Mouse (Mus musculus) neural tube, embryonic 12.5 days (tissue): ENCODE data around the gene Haghl. TPM values are rescaled to one million over a fixed set of nuclear protein-coding genes. Genes with fewer than 3 reads are reported as not detected.

Experiments
- ATAC-seq: fragments of 200-750 bp; cut with Nextera tagmentation; 2 replicates; pipeline ENCODE4 v1.8.0; 2017; ENCODE audit warnings: low read depth, mild to moderate bottlenecking, moderate TSS enrichment, moderate library complexity; ENCODE audit not compliant: low FRiP score
- H3K27ac ChIP-seq: fragments of 300-500 bp; sonication (generic); 2 replicates; pipeline ENCODE4 v1.5.1; 2016
- H3K27me3 ChIP-seq: fragments of 300-500 bp; sonication (generic); replicated peaks from 2 replicates; pipeline ENCODE4 v1.6.1; 2016; ENCODE audit warnings: mild to moderate bottlenecking
- H3K36me3 ChIP-seq: fragments of 300-500 bp; sonication (generic); 2 replicates; pipeline ENCODE4 v1.6.1; 2016; ENCODE audit warnings: mild to moderate bottlenecking
- H3K4me1 ChIP-seq: fragments of 300-500 bp; sonication (generic); 2 replicates; pipeline ENCODE4 v1.6.1; 2016
- H3K4me2 ChIP-seq: fragments of 300-500 bp; sonication (generic); replicated peaks from 2 replicates; pipeline ENCODE4 v1.6.1; 2016; ENCODE audit warnings: mild to moderate bottlenecking
- H3K4me3 ChIP-seq: fragments of 300-500 bp; sonication (generic); 2 replicates; pipeline ENCODE4 v1.5.1; 2016
- H3K9ac ChIP-seq: fragments of 300-500 bp; sonication (generic); 2 replicates; pipeline ENCODE4 v1.6.1; 2016; ENCODE audit warnings: mild to moderate bottlenecking
- H3K9me3 ChIP-seq: fragments of 300-500 bp; sonication (generic); 2 replicates; pipeline ENCODE4 v1.6.1; 2016; ENCODE audit warnings: mild to moderate bottlenecking
- WGBS: fragments of 180-500 bp; shearing (Covaris S2); methylation state at CpG from one replicate; pipeline ENCODE4 v1.1.7; 2016; 5-methylcytosine and 5-hydroxymethylcytosine counted together
- polyA plus RNA-seq: library from polyadenylated mRNA; unstranded; fragments of >200 nt; fragmentation: Nextera tagmentation; extraction: Ambion mirVana; gene quantifications from 2 replicates; pipeline ENCODE4 v1.2.1, GENCODE M21; 2016

Gene Haghl
- polyA plus RNA-seq, 1 experiment from 2014 or later, result 102 TPM

DNA sequence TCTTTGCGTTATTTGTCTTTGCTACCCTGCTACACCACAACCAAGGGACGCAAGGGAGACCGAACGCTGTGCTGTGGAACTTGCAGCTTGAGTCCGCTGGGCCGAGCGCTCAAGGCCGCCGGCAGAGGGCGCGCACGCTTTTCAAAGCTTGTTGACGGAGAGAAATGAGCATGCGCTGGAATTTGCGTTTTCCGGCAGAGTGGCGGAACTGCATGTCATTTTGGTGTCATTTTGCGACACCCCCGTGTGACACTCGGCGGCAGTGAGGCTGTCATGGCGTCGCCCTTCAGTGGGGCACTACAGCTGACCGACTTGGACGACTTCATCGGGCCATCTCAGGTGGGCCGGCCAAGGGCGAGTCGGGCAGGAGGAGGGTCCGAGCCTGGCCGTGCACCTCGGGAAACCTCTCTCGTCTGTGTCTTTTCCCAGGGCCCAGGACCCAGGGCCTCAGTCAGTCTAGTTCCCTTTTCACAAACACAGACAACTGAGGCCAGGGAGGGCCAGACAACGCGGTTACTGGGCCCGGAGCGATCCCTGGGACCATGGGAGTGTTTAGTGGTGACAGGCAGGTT is 11.8 kb downstream of the Haghl start, which contains the start of gene Narfl:
TSS of gene Narfl (plus strand) at position 228 of the 572 bp plus-strand sequence.
- WGBS, result under 1% methylated on average over 37 of the region's 37 CpGs
- H3K4me1 ChIP-seq, result peaks cover 11% of the 10 kb centered on the region
- no peaks in the 10 kb centered on the region for H3K9me3 ChIP-seq
- H3K4me3 ChIP-seq, result peak within 1 kb of the TSS; percentile 74
- H3K36me3 ChIP-seq, result no peaks in the 10 kb centered on the region
- peak within 1 kb of the TSS; percentile 87 for H3K4me2 ChIP-seq
- peak; percentile 70 for ATAC-seq
- no peaks in the 10 kb centered on the region for H3K27me3 ChIP-seq
- peak within 1 kb of the TSS; percentile 84 for H3K9ac ChIP-seq
- H3K27ac ChIP-seq, result no peak within 1 kb of the TSS

DNA sequence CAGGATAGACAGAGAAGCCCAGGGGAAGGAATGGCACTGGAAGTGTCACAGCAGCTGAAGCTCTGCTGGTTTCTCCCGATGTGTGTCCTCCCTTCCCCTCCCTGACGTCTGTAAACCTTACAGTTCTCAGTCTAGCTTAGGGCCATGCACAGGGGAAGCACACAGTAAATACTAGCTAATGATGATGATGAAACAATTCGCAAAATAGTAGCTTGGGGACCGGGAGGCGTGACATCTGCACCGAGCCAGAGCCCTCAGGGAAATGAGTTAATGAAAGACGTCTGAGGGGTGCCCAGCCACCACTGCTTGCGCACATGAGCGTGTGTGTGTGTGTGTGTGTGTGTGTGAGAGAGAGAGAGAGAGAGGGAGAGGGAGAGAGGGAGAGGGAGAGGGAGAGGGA is 16.1 kb downstream of the Haghl start:
- WGBS, result 64% methylated on average over 9 of the region's 9 CpGs
- H3K4me3 ChIP-seq, result no peak overlapping the region
- no peaks in the 10 kb centered on the region for H3K9me3 ChIP-seq
- no peaks in the 10 kb centered on the region; the same call in 1 of the 2 replicates for H3K27me3 ChIP-seq
- H3K36me3 ChIP-seq, result no peaks in the 10 kb centered on the region
- H3K4me1 ChIP-seq, result peaks cover 6% of the 10 kb centered on the region
- no peak overlapping the region for H3K9ac ChIP-seq
- H3K4me2 ChIP-seq, result no peak overlapping the region
- ATAC-seq, result no peak
- H3K27ac ChIP-seq, result no peak overlapping the region

DNA sequence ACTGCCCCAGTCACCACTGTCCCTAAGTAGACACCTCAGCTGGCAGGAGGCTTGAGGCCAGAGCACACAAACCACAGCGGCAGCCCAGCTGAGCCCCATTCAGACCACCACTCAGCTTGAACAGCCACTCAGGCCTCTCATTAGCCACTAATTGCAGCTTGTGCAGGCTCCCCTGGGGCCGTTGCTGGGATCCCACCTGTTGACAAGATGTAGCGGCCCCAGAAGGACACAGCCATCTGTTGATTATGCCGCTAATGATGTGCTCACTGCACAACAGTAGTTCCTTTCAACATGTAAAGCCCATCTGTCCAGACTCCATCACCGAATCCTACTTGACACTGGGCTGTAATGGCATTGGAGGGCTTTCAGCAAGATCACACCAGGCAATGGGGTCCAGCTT is 19.6 kb downstream of the Haghl start:
- H3K4me3 ChIP-seq, result no peak overlapping the region
- H3K27ac ChIP-seq, result no peak overlapping the region
- no peaks in the 10 kb centered on the region for H3K4me1 ChIP-seq
- no peak overlapping the region for H3K4me2 ChIP-seq
- no peaks in the 10 kb centered on the region for H3K9me3 ChIP-seq
- H3K36me3 ChIP-seq, result no peaks in the 10 kb centered on the region
- H3K9ac ChIP-seq, result no peak overlapping the region
- WGBS, result 37% methylated on average over 5 of the region's 5 CpGs
- ATAC-seq, result peak; percentile 48; the same call in 1 of the 2 replicates
- H3K27me3 ChIP-seq, result no peaks in the 10 kb centered on the region; the same call in 1 of the 2 replicates

DNA sequence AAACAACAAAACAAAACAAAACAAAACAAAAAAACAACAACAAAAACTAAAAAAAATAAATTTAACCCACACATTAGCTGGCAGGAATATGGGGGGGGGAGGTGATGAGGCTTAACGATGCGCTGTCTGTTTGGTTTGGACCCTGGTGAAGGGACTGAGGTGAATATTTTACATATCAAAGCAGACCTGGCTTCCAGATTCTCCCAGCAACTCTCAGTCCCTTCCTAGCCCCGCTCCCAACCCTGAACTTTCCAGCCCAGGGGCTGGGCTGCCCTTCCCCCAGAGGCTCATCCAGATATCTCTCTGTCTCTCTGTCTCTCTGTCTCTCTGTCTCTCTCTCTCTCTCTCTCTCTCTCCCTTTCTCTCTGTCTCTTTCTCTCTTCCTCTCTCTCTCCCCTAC is 22.9 kb downstream of the Haghl start:
- no peak overlapping the region for H3K27ac ChIP-seq
- H3K27me3 ChIP-seq, result no peaks in the 10 kb centered on the region; the same call in 1 of the 2 replicates
- 30% methylated on average over 3 of the region's 3 CpGs for WGBS

DNA sequence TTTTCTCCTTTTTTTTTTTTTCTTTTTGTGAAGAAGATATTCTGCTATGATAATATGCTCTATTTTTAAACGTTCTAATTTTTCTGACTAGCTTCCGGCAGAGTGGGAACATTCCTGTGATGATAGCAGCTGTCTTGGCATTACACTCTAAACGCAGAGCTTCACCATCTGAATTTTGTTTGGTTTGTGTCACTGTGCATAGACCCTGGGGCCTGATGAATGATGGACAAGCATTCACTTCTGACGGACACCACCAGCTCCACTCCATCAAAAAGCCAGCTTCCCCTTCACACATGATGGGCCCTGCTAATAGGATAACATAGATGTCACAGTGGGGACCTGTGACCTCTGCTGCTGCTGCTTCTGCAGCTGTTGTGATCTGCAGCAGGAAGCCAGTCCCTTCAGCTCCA is 23.9 kb downstream of the Haghl start:
- no peak overlapping the region for H3K4me2 ChIP-seq
- no peak overlapping the region for H3K9ac ChIP-seq
- 59% methylated on average over 4 of the region's 4 CpGs for WGBS
- no peak for ATAC-seq
- H3K27me3 ChIP-seq, result no peaks in the 10 kb centered on the region
- no peak overlapping the region for H3K27ac ChIP-seq
- H3K4me3 ChIP-seq, result no peak overlapping the region
- H3K9me3 ChIP-seq, result no peaks in the 10 kb centered on the region
- no peaks in the 10 kb centered on the region for H3K4me1 ChIP-seq
- H3K36me3 ChIP-seq, result no peaks in the 10 kb centered on the region

More for the DNA sequence above, 22.9 kb downstream of the Haghl start:
- Histone ChIP-seq H3K4me1 (no peaks in the 10 kb centered on the region), H3K9me3 (no peaks in the 10 kb centered on the region), H3K4me2 (no peak overlapping the region), H3K9ac (no peak overlapping the region), H3K36me3 (no peaks in the 10 kb centered on the region), H3K4me3 (no peak overlapping the region)
- no peak for ATAC-seq

DNA sequence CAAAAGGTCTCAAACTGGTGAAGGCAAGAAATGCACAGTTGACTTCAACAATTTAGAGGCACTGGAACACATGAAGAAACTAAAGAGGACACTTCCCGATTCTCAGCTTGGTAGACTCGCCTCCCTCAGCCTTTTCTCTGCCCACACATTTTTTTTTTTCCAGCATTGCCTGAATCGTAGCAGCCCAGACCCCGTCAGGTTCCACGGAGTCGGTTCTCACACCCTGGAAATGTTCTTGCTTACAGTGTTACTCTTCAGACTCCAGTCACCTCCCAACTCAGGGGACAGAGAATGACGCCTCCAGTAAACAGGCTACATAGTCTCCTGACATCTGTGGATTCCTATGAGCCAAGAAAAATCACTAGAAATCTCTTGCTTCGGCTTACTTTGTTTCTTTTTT is 25.3 kb downstream of the Haghl start:
- Histone ChIP-seq H3K27me3 (no peaks in the 10 kb centered on the region), H3K9me3 (no peaks in the 10 kb centered on the region), H3K4me2 (no peak overlapping the region), H3K9ac (no peak overlapping the region), H3K36me3 (no peaks in the 10 kb centered on the region), H3K4me1 (no peaks in the 10 kb centered on the region), H3K4me3 (no peak overlapping the region), H3K27ac (no peak overlapping the region)
- WGBS, result 75% methylated on average over 8 of the region's 8 CpGs
- no peak for ATAC-seq

DNA sequence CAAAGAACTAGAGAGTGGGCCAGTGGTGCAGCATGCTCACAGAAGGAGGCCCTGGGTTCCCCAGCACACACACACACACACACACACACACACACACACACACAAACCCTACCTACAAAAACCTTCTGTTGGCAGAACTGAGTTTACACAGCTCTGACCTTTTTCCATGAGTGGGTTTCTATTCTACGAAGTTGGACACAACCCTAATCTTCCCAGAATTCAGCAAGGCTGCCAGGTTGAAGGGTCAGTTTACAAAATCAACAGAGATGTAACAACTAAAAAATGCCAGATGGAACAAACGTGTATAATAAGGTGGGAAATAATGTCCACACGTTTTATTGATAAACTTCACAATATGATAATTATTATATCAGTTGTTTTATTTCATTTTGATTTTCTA is 27.8 kb downstream of the Haghl start:
- ATAC-seq, result no peak
- Histone ChIP-seq H3K9ac (no peak overlapping the region), H3K9me3 (no peaks in the 10 kb centered on the region), H3K27me3 (no peaks in the 10 kb centered on the region; the same call in 1 of the 2 replicates), H3K36me3 (no peaks in the 10 kb centered on the region), H3K4me1 (no peaks in the 10 kb centered on the region), H3K4me2 (no peak overlapping the region), H3K27ac (no peak overlapping the region), H3K4me3 (no peak overlapping the region)
- 80% methylated on average over 3 of the region's 3 CpGs for WGBS

DNA sequence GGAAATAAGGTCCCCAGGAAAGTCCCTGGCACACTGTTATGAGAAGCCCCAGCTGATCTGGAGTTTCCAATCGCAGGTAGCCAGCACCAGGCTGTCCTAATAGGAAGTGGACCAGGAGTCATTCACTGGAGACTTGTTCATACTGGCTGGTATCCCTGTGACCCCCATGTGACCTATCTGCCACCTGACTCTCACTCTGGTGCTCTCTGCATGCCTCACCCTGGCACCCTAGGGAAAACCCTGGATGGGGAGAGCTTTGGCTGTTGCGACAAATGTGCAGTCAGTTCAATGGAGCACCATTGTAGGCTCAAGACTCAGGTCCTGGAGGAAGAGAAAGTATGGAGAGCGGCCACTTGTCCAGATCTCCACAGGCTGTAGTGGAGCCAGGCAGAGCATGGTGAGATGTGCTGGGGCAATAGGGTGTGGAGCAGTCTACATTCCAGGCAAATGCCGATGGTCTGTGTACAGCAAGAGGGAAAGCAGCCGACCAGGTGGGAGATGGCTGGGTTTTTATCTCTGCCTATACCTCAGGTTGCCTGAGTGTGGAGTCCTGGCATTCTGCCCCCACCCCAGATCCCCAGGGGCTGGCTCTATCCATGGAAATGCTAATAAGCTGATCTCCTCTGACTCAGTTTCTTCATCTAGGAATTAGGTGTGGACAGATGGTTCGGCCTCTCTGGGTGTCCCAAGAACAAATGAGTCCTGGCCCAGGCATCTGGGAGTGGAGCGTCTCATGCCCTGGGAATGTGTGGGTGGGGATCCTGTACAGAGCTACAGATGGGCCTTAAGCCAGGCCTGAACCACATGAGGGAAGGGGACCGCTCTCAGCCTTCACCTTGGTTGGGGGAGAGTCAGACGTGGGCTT is 28.9 kb downstream of the Haghl start:
- Histone ChIP-seq H3K9me3 (no peaks in the 10 kb centered on the region), H3K4me2 (no peak overlapping the region), H3K4me1 (0 out of 2 replicates have a peak, but pooled peaks cover 2% of the 10 kb centered on the region), H3K27ac (no peak overlapping the region), H3K4me3 (no peak overlapping the region), H3K36me3 (no peaks in the 10 kb centered on the region), H3K27me3 (no peaks in the 10 kb centered on the region; the same call in 1 of the 2 replicates), H3K9ac (no peak overlapping the region)
- no peak for ATAC-seq
- 83% methylated on average over 9 of the region's 9 CpGs for WGBS

DNA sequence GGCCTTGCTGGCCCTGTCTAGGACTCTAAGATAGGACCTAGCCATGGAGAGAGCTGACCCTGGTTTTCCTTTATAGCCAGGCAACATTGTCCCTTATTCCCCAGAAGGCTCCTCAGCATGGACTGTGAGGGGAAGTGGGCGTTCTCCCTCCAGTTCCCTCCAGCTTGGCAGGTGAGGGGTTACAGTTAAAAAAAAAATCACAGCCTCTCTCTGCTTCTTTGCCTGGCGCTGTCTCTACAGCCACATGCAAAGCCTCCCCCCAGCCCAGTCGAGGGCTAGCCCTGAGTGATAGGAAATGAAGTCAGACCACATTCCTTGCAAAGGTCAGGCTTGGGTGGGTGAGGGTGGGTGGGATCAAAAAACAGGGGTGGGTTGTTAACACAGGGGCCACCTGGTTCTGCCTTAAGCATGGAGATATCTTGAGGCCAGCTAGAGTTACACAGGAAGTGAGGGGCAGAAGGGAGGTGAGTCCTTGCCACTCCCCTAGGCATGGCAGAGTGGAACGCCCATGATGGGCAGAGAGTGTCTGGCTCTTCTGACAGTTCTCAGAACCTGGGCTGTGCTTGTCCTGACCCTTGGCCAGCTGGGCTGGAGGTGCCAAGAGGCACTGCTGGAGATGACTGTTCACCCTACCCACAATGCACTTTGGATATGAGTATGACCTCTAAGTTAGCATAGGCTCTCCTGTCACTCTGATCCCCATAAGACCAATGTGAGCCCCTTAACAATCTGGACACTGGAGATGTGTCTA is 29.7 kb downstream of the Haghl start:
- Histone ChIP-seq H3K4me3 (no peak overlapping the region), H3K36me3 (no peaks in the 10 kb centered on the region), H3K27ac (no peak overlapping the region), H3K9me3 (no peaks in the 10 kb centered on the region), H3K27me3 (no peaks in the 10 kb centered on the region; the same call in 1 of the 2 replicates), H3K9ac (no peak overlapping the region), H3K4me1 (0 out of 2 replicates have a peak, but pooled peaks cover 5% of the 10 kb centered on the region), H3K4me2 (no peak overlapping the region)
- 66% methylated on average over 4 of the region's 4 CpGs for WGBS
- no peak for ATAC-seq

DNA sequence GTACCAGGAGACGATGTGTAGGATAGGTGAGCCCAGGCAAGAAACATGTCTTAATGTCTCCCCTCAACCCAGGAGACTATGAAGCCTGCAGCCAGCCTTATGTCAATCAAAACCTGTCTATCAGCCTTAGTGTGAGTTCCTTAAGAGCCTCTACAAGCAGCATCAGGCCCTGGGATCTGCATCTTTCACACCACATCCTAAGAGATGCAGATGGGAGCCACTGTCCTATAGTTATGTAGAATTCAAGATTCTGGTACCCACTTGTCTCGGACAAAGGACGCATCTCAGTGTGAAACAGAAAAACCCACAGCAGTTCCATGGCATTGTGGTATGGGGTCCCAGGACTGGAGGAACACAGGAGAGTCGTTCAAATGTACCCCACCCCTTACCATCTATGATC is 30.4 kb downstream of the Haghl start:
- Histone ChIP-seq H3K4me1 (0 out of 2 replicates have a peak, but pooled peaks cover 5% of the 10 kb centered on the region), H3K4me2 (no peak overlapping the region), H3K27me3 (no peaks in the 10 kb centered on the region; the same call in 1 of the 2 replicates), H3K36me3 (no peaks in the 10 kb centered on the region), H3K9me3 (no peaks in the 10 kb centered on the region), H3K27ac (no peak overlapping the region), H3K9ac (no peak overlapping the region), H3K4me3 (no peak overlapping the region)
- whole genome bisulfite sequencing, result 72% methylated on average over 4 of the region's 4 CpGs
- no peak for ATAC-seq

DNA sequence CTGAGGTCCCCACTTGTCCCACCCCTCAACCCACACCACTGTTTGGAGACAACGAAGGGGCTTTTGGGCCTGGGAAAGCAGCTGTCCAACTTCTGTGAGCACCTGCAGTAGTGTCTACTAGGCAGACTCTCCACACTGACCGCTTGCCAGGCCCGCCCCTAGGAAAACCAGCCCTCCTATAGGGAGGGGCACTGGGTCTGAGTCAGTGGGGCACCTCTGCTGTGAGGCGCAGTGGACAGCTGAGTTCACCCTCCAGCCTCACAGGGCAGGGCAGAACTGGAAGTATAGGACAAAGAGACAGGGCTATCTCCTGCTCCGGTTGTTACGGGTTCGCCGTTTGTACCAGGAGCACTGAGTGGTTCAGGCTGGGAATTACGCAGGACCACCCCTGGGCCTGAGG is 31.2 kb downstream of the Haghl start, which contains the start of gene Msln:
TSS of gene Msln (minus strand) at position 138 of the 400 bp plus-strand sequence.
- Histone ChIP-seq H3K27me3 (no peaks in the 10 kb centered on the region; the same call in 1 of the 2 replicates), H3K4me1 (0 out of 2 replicates have a peak, but pooled peaks cover 5% of the 10 kb centered on the region), H3K9ac (no peak within 1 kb of the TSS), H3K27ac (no peak within 1 kb of the TSS), H3K9me3 (no peaks in the 10 kb centered on the region), H3K36me3 (no peaks in the 10 kb centered on the region), H3K4me3 (no peak within 1 kb of the TSS), H3K4me2 (no peak within 1 kb of the TSS)
- no peak for ATAC-seq
- WGBS, result 86% methylated on average over 9 of the region's 9 CpGs

DNA sequence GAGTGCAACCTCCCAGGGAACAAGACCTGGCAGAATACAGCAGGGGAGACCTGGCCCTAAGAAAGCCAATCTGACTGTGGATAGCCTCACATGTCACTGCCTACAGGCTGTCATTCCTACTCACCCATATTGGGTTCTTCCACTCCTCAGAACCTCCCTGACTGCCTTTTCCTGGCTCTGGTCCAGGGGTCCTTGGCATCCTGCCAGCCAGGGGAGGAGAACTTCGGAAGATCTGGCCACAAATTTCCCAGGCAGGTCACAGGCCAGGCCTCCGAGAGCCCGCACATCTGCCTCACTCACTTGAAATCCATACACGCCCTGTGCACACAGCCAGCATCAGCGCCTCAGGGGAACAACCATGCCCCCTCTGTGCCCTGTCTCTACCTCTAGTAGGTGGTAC is 34.0 kb downstream of the Haghl start:
- H3K4me2 ChIP-seq, result no peak overlapping the region
- H3K36me3 ChIP-seq, result no peaks in the 10 kb centered on the region
- H3K4me3 ChIP-seq, result no peak overlapping the region
- 0 out of 2 replicates have a peak, but pooled peaks cover 5% of the 10 kb centered on the region for H3K4me1 ChIP-seq
- WGBS, result 57% methylated on average over 5 of the region's 5 CpGs
- no peaks in the 10 kb centered on the region for H3K9me3 ChIP-seq
- no peak for ATAC-seq
- H3K9ac ChIP-seq, result no peak overlapping the region
- H3K27ac ChIP-seq, result no peak overlapping the region
- H3K27me3 ChIP-seq, result no peaks in the 10 kb centered on the region; the same call in 1 of the 2 replicates
